ENCODE assay signal across 8 mouse cellular contexts in genomic region chr19:24173020-24173419, GRCm38 (mm10). TPM values are rescaled to one million over a fixed set of nuclear protein-coding genes. Genes with fewer than 3 reads are reported as not detected.
DNase-seq lines count a peak whose midpoint lies in the region; ATAC-seq and TF ChIP-seq lines count a peak whose summit lies in the region.
"Had no signal": no experiment of that assay in that cellular context is flagged by ENCODE, and none has a peak within 500 bp of the region (broad histone marks: within the 10 kb centered on the region; RNA-seq: fewer than 3 reads in every experiment).

No protein-coding gene starts in this region.

- peaks cover 52% of the 10 kb centered on the region for H3K4me1 ChIP-seq in megakaryocyte, embryonic 14.5 days
- 0 out of 2 replicates have a peak, but pooled peaks cover 3% of the 10 kb centered on the region for H3K4me1 ChIP-seq in forebrain, postnatal 0 days (ENCODE audit: insufficient read depth)
- peaks cover 16% of the 10 kb centered on the region for H3K4me1 ChIP-seq in liver, embryonic 15.5 days (replicated peaks)

- H3K9me3 ChIP-seq in megakaryocyte, embryonic 14.5 days, result no peaks in the 10 kb centered on the region
- no peaks in the 10 kb centered on the region for H3K9me3 ChIP-seq in forebrain, postnatal 0 days (ENCODE audit: low read length)
- no peaks in the 10 kb centered on the region for H3K9me3 ChIP-seq in liver, embryonic 15.5 days (replicated peaks)

- H3K27ac ChIP-seq in forebrain, postnatal 0 days (ENCODE audit: low read depth, low read length), result no peak overlapping the region
- no peak overlapping the region for H3K27ac ChIP-seq in liver, embryonic 15.5 days (replicated peaks)

- no peak for ATAC-seq in megakaryocyte, adult 5-6 weeks (ENCODE audit: poor library complexity, severe bottlenecking)
- ATAC-seq in forebrain, postnatal 0 days, result no peak
- ATAC-seq in liver, embryonic 15.5 days (ENCODE audit: insufficient read depth), result no peak

- H3K27me3 ChIP-seq in megakaryocyte, embryonic 14.5 days (replicated peaks), result peaks cover 8% of the 10 kb centered on the region
- no peaks in the 10 kb centered on the region for H3K27me3 ChIP-seq in forebrain, postnatal 0 days (ENCODE audit: insufficient read depth, low read length)
- peaks cover 40% of the 10 kb centered on the region for H3K27me3 ChIP-seq in liver, embryonic 15.5 days

- H3K4me2 ChIP-seq in forebrain, postnatal 0 days (ENCODE audit: low read depth), result peak overlapping the region; percentile 89
- H3K4me2 ChIP-seq in liver, embryonic 15.5 days, result peak overlapping the region; percentile 72

- DNase-seq in forebrain, postnatal 0 days, result no peak
- DNase-seq in spleen, postnatal 10 days (ENCODE audit: low spot score in 2 of 2), result no peak
- no peak for DNase-seq in gastrocnemius, postnatal 14 days
- DNase-seq in cerebellum, adult 11 months, result no peak
- DNase-seq: thymus, postnatal 4 days had no signal

- 19% methylated on average over 6 of the region's 6 CpGs for WGBS in forebrain, postnatal 0 days
- 43% methylated on average over 6 of the region's 6 CpGs for WGBS in liver, embryonic 15.5 days (ENCODE audit: insufficient replicate concordance)

- peak overlapping the region; percentile 94 for H3K4me3 ChIP-seq in megakaryocyte, embryonic 14.5 days (replicated peaks)
- H3K4me3 ChIP-seq in forebrain, postnatal 0 days (ENCODE audit: low read depth, low read length), result peak overlapping the region; percentile 72
- H3K4me3 ChIP-seq in liver, embryonic 15.5 days (replicated peaks), result peak overlapping the region; percentile 64; the same call in 1 of the 2 replicates

- TF ChIP-seq CTCF in forebrain, postnatal 0 days (IDR thresholded peaks at IDR 0.05; ENCODE audit: low read depth), result no peak

- H3K36me3 ChIP-seq in megakaryocyte, embryonic 14.5 days (replicated peaks; ENCODE audit: low read length), result no peaks in the 10 kb centered on the region
- H3K36me3 ChIP-seq in forebrain, postnatal 0 days (ENCODE audit: insufficient read depth), result no peaks in the 10 kb centered on the region
- H3K36me3 ChIP-seq in liver, embryonic 15.5 days (replicated peaks), result no peaks in the 10 kb centered on the region

- H3K9ac ChIP-seq in forebrain, postnatal 0 days, result peak overlapping the region; percentile 74; the same call in 1 of the 2 replicates
- no peak overlapping the region for H3K9ac ChIP-seq in liver, embryonic 15.5 days

- intact Hi-C loops in gastrocnemius, postnatal 14 days (cut with DNase I; ENCODE audit: low total_unique reads), result no loop called here

RNA-seq across cellular contexts. Expression of gene Tjp2, which starts 51.8 kb away (rescaled TPM):
- polyA plus RNA-seq in megakaryocyte, embryonic 14.5 days (2012; ENCODE audit: insufficient read depth, low replicate concordance), result 1.2 and 8.9 TPM in 2 replicates
- 1.6 and 3.7 TPM in 2 replicates for total RNA-seq in megakaryocyte, adult 5-6 weeks (2015)
- total RNA-seq in megakaryocyte, adult 5-6 weeks (2017), result 2.4 and 3.3 TPM in 2 replicates
- total RNA-seq in forebrain, postnatal 0 days (2014; rRNA removed), result 13.7 and 15.5 TPM in 2 replicates
- 6.8 and 8.8 TPM in 2 replicates for polyA plus RNA-seq in forebrain, postnatal 0 days (2015; fragmentation: Nextera tagmentation; extraction: Ambion mirVana)
- 4.9 and 5.9 TPM in 2 replicates for polyA plus RNA-seq in liver, embryonic 15.5 days (2015; fragmentation: Nextera tagmentation; extraction: Ambion mirVana)
- total RNA-seq in gastrocnemius, postnatal 14 days (2021), result 1 to 10 TPM; 7.0 to 8.8 TPM
